Comparison of ENCODE assay signal across 8 mouse cellular contexts in genomic region chr10:128548947-128549681, GRCm38 (mm10). TPM values are rescaled to one million over a fixed set of nuclear protein-coding genes. Genes with fewer than 3 reads are reported as not detected.
A peak's percentile ranks its signal among the peaks of the same experiment; 100 is the strongest.
DNase-seq lines count a peak whose midpoint lies in the region; ATAC-seq lines count a peak whose summit lies in the region.

Gene Rpl41 (minus strand): TSS chr10:128549305.

- peak within 1 kb of the TSS; percentile 93 for H3K9ac ChIP-seq in hindbrain, embryonic 12.5 days

- DNase-seq in NIH3T3 (ENCODE audit: low read depth), result peak; percentile 98
- DNase-seq in cerebellum, postnatal 10 days, result peak; percentile 95 to 96
- DNase-seq in frontal cortex, postnatal 10 days (ENCODE audit: low spot score in 2 of 2), result peak; percentile 90 to 91
- DNase-seq in layer of hippocampus, postnatal 25 days (ENCODE audit: extremely low spot score in 1 of 2, low spot score in 1 of 2), result peak; percentile 78 to 79
- DNase-seq in lung, postnatal 25 days (ENCODE audit: low spot score), result peak; percentile 97
- DNase-seq in retina, embryonic 14.5 days (ENCODE audit: low spot score), result peak; percentile 96
- peak; percentile 92 for DNase-seq in thymus, postnatal 4 days

- H3K36me3 ChIP-seq in hindbrain, embryonic 12.5 days, result peaks cover 18% of the 10 kb centered on the region

- peak within 1 kb of the TSS; percentile 82 for H3K4me2 ChIP-seq in hindbrain, embryonic 12.5 days (replicated peaks)

- ATAC-seq in hindbrain, embryonic 12.5 days (ENCODE audit: low FRiP score), result peak; percentile 83

- under 1% methylated on average over 31 of the region's 31 CpGs for WGBS in hindbrain, embryonic 12.5 days

- H3K9me3 ChIP-seq in hindbrain, embryonic 12.5 days (replicated peaks), result no peaks in the 10 kb centered on the region

- H3K27ac ChIP-seq in hindbrain, embryonic 12.5 days, result peak within 1 kb of the TSS; percentile 95

- no peaks in the 10 kb centered on the region for H3K27me3 ChIP-seq in hindbrain, embryonic 12.5 days

- H3K4me3 ChIP-seq in hindbrain, embryonic 12.5 days, result peak within 1 kb of the TSS; percentile 73

- H3K4me1 ChIP-seq in hindbrain, embryonic 12.5 days, result peaks cover 14% of the 10 kb centered on the region

RNA-seq across cellular contexts. Expression of gene Rpl41, which starts in this region (rescaled TPM):
- 2,172 and 2,716 TPM in 2 replicates for polyA plus RNA-seq in hindbrain, embryonic 12.5 days (2016; fragmentation: Nextera tagmentation; extraction: Ambion mirVana)
- 1,000 to 10,000 TPM; 1,459 to 1,623 TPM for total RNA-seq in layer of hippocampus, postnatal 25 days (2021)

Comparison
In these comparisons a context has a peak if more than half of its experiments do, and no peak if none do; other contexts are left out.
1. Peak in every context shown above with its lines: DNase-seq, ATAC-seq, H3K4me3 ChIP-seq and H3K27ac ChIP-seq.